Mouse (Mus musculus): Measurements from ENCODE around the gene Plcb2.
A peak's percentile ranks its signal among the peaks of the same experiment; 100 is the strongest.

Gene Plcb2

GRCm38 (mm10) chr2:118685088-118685487 is 43.1 kb downstream of the Plcb2 start:
- no peak for DNase-seq (ENCODE audit: low read depth, low spot score)

GRCm38 (mm10) chr2:118682544-118683260 is 45.5 kb downstream of the Plcb2 start:
- no peak for DNase-seq (ENCODE audit: low read depth, low spot score)

GRCm38 (mm10) chr2:118680926-118681325 is 47.3 kb downstream of the Plcb2 start:
- no peak for DNase-seq (ENCODE audit: low read depth, low spot score)

GRCm38 (mm10) chr2:118679577-118679976 is 48.7 kb downstream of the Plcb2 start:
- no peak for DNase-seq (ENCODE audit: low read depth, low spot score)

- DNase-seq (ENCODE audit: low read depth, low spot score), result no peak
Measured at GRCm38 (mm10) chr2:118677817-118678216, 50.4 kb downstream of the Plcb2 start.

GRCm38 (mm10) chr2:118676839-118677741 is 51.1 kb downstream of the Plcb2 start:
- DNase-seq (ENCODE audit: low read depth, low spot score), result no peak

- DNase-seq (ENCODE audit: low read depth, low spot score), result no peak
Measured at GRCm38 (mm10) chr2:118674500-118674899, 53.7 kb downstream of the Plcb2 start.

GRCm38 (mm10) chr2:118673686-118674465 is 54.4 kb downstream of the Plcb2 start:
- no peak for DNase-seq (ENCODE audit: low read depth, low spot score)

- DNase-seq (ENCODE audit: low read depth, low spot score), result no peak
Measured at GRCm38 (mm10) chr2:118671728-118672127, 56.5 kb downstream of the Plcb2 start.

GRCm38 (mm10) chr2:118669785-118670184 is 58.5 kb downstream of the Plcb2 start:
- DNase-seq (ENCODE audit: low read depth, low spot score), result no peak

GRCm38 (mm10) chr2:118669245-118669644 is 59.0 kb downstream of the Plcb2 start:
- DNase-seq (ENCODE audit: low read depth, low spot score), result no peak

GRCm38 (mm10) chr2:118667181-118667580 is 61.1 kb downstream of the Plcb2 start:
- no peak for DNase-seq (ENCODE audit: low read depth, low spot score)

GRCm38 (mm10) chr2:118665616-118666015 is 62.6 kb downstream of the Plcb2 start:
- no peak for DNase-seq (ENCODE audit: low read depth, low spot score)

GRCm38 (mm10) chr2:118664975-118665516 is 63.2 kb downstream of the Plcb2 start:
- DNase-seq (ENCODE audit: low read depth, low spot score), result no peak

GRCm38 (mm10) chr2:118663804-118664766 is 64.2 kb downstream of the Plcb2 start:
- no peak for DNase-seq (ENCODE audit: low read depth, low spot score)

GRCm38 (mm10) chr2:118662902-118663803 is 65.1 kb downstream of the Plcb2 start, which contains the start of gene Pak6:
Gene Pak6, plus strand, starts transcription at chr2:118663303.
- DNase-seq (ENCODE audit: low read depth, low spot score), result peak; percentile 40

GRCm38 (mm10) chr2:118661891-118662290 is 66.3 kb downstream of the Plcb2 start:
- peak; percentile 41 for DNase-seq (ENCODE audit: low read depth, low spot score)

GRCm38 (mm10) chr2:118659998-118660452 is 68.2 kb downstream of the Plcb2 start:
- DNase-seq (ENCODE audit: low read depth, low spot score), result peak; percentile 82

GRCm38 (mm10) chr2:118659493-118659892 is 68.7 kb downstream of the Plcb2 start:
- peak; percentile 65 for DNase-seq (ENCODE audit: low read depth, low spot score)

Data from c-Kit-negative CD71-positive TER-119-positive erythroid progenitor cells, embryonic 14.5 days (primary cell).